Mouse (Mus musculus) neural tube, embryonic 11.5 days (tissue): ENCODE data around the gene Fkbp1a. TPM values are rescaled to one million over a fixed set of nuclear protein-coding genes. Genes with fewer than 3 reads are reported as not detected.

Source experiments
- ATAC-seq: fragments of 200-750 bp; cut with Nextera tagmentation; 2 replicates; pipeline ENCODE4 v1.8.0; 2017; ENCODE audit warnings: moderate number of reproducible peaks, mild to moderate bottlenecking, moderate TSS enrichment, moderate library complexity; ENCODE audit not compliant: insufficient read depth, low FRiP score, low TSS enrichment
- DNase-seq: peaks from one replicate; pipeline ENCODE4 v3.0.0-alpha.2; 2015; ENCODE audit warnings: low spot score
- H3K27ac ChIP-seq: fragments of 300-500 bp; sonication (generic); 2 replicates; pipeline ENCODE4 v1.5.1; 2014; ENCODE audit warnings: low read depth, mild to moderate bottlenecking, low read length
- H3K27me3 ChIP-seq: fragments of 300-500 bp; sonication (generic); 2 replicates; pipeline ENCODE4 v1.6.1; 2014; ENCODE audit warnings: mild to moderate bottlenecking, low read length, mixed read lengths; ENCODE audit not compliant: control insufficient read depth, insufficient read depth
- H3K36me3 ChIP-seq: fragments of 300-500 bp; sonication (generic); 2 replicates; pipeline ENCODE4 v1.6.1; 2014; ENCODE audit warnings: mild to moderate bottlenecking, low read length, moderate library complexity, mixed read lengths; ENCODE audit not compliant: control insufficient read depth, insufficient read depth
- H3K4me1 ChIP-seq: fragments of 300-500 bp; sonication (generic); 2 replicates; pipeline ENCODE4 v1.6.1; 2014; ENCODE audit warnings: low read length, mixed read lengths; ENCODE audit not compliant: control insufficient read depth, insufficient read depth
- H3K4me2 ChIP-seq: fragments of 300-500 bp; sonication (generic); 2 replicates; pipeline ENCODE4 v1.6.1; 2014; ENCODE audit warnings: low read depth, mild to moderate bottlenecking, moderate library complexity
- H3K4me3 ChIP-seq: fragments of 300-500 bp; sonication (generic); 2 replicates; pipeline ENCODE4 v1.5.1; 2014; ENCODE audit warnings: low read depth, low read length
- H3K9ac ChIP-seq: fragments of 300-500 bp; sonication (generic); 2 replicates; pipeline ENCODE4 v1.6.1; 2014; ENCODE audit warnings: mild to moderate bottlenecking, low read length
- H3K9me3 ChIP-seq: fragments of 300-500 bp; sonication (generic); 2 replicates; pipeline ENCODE4 v1.6.1; 2016; ENCODE audit warnings: low read length; ENCODE audit not compliant: control insufficient read depth
- WGBS: fragments of 180-500 bp; shearing (Covaris S2); extraction: QIAGEN DNeasy Blood & Tissue Kit; methylation state at CpG from one replicate; pipeline ENCODE4 v1.1.7; 2014; 5-methylcytosine and 5-hydroxymethylcytosine counted together
- polyA plus RNA-seq: library from polyadenylated mRNA; unstranded; fragments of >200 nt; fragmentation: Nextera tagmentation; extraction: Ambion mirVana; gene quantifications from 2 replicates; pipeline ENCODE4 v1.2.1, GENCODE M21; 2014

Gene Fkbp1a
- polyA plus RNA-seq, 1 experiment from 2014 or later = 656 TPM

GRCm38 (mm10) chr2:151609974-151610373 is 67.7 kb downstream of the Fkbp1a start:
- Histone ChIP-seq H3K36me3 (no peaks in the 10 kb centered on the region), H3K4me1 (peaks cover 5% of the 10 kb centered on the region; the same call in 1 of the 2 replicates), H3K4me3 (no peak overlapping the region), H3K27me3 (no peaks in the 10 kb centered on the region), H3K9me3 (no peaks in the 10 kb centered on the region), H3K9ac (no peak overlapping the region), H3K4me2 (no peak overlapping the region), H3K27ac (no peak overlapping the region)
- 54% methylated on average over 3 of the region's 3 CpGs for WGBS
- ATAC-seq = no peak
- no peak for DNase-seq

Other genes starting within 250 kb of the Fkbp1a start
- gene 4921509C19Rik, start 66.3 kb upstream of the Fkbp1a start, polyA plus RNA-seq = not detected in 2 replicates
- gene Nsfl1c, start 48.3 kb upstream of the Fkbp1a start, polyA plus RNA-seq = 287 and 297 TPM in 2 replicates
- gene Sdcbp2, start 30.1 kb downstream of the Fkbp1a start, polyA plus RNA-seq = 1.3 and 1.4 TPM in 2 replicates
- gene Snph, start 90.1 kb downstream of the Fkbp1a start, polyA plus RNA-seq = 4.6 and 4.8 TPM in 2 replicates
- 0.19 TPM in 2 replicates for gene Rad21l, start 126.0 kb downstream of the Fkbp1a start, polyA plus RNA-seq
- gene Tmem74b, start 159.5 kb downstream of the Fkbp1a start, polyA plus RNA-seq = 6.5 and 8.2 TPM in 2 replicates
- gene Psmf1, start 201.7 kb downstream of the Fkbp1a start, polyA plus RNA-seq = 45.6 and 52.6 TPM in 2 replicates